Mouse (Mus musculus): Measurements from ENCODE around the gene Asic5. TPM values are rescaled to one million over a fixed set of nuclear protein-coding genes. Genes with fewer than 3 reads are reported as not detected.

Asic5 gene
- polyA plus RNA-seq, 1 experiment from 2014 or later = 0.34 TPM

- WGBS = 30% methylated on average over 2 of the region's 2 CpGs
- H3K27ac ChIP-seq (ENCODE audit: low read length) = no peak overlapping the region
- no peak overlapping the region for H3K4me2 ChIP-seq (ENCODE audit: low read depth, low read length)
- H3K36me3 ChIP-seq (ENCODE audit: control insufficient read depth, insufficient read depth, low read length) = no peaks in the 10 kb centered on the region
- no peak overlapping the region for H3K4me3 ChIP-seq (ENCODE audit: low read length)
- no peaks in the 10 kb centered on the region for H3K27me3 ChIP-seq (replicated peaks; ENCODE audit: control insufficient read depth, insufficient read depth, low read length)
- H3K9ac ChIP-seq (ENCODE audit: low read depth, low read length) = no peak overlapping the region
- H3K4me1 ChIP-seq (ENCODE audit: control insufficient read depth, insufficient read depth, low read length) = peaks cover 2% of the 10 kb centered on the region; the same call in 1 of the 2 replicates
- ATAC-seq = no peak
- no peaks in the 10 kb centered on the region for H3K9me3 ChIP-seq (ENCODE audit: control insufficient read depth, low read length)
These were observed 7.6 kb downstream of the Asic5 start for GRCm38 (mm10) chr3:81989692-81990141.

- Histone ChIP-seq H3K9me3 (ENCODE audit: control insufficient read depth, low read length) (no peaks in the 10 kb centered on the region), H3K27ac (ENCODE audit: low read length) (no peak overlapping the region), H3K4me3 (ENCODE audit: low read length) (no peak overlapping the region), H3K4me1 (ENCODE audit: control insufficient read depth, insufficient read depth, low read length) (peaks cover 2% of the 10 kb centered on the region; the same call in 1 of the 2 replicates), H3K9ac (ENCODE audit: low read depth, low read length) (no peak overlapping the region), H3K27me3 (replicated peaks; ENCODE audit: control insufficient read depth, insufficient read depth, low read length) (no peaks in the 10 kb centered on the region), H3K36me3 (ENCODE audit: control insufficient read depth, insufficient read depth, low read length) (no peaks in the 10 kb centered on the region), H3K4me2 (ENCODE audit: low read depth, low read length) (no peak overlapping the region)
- 65% methylated on average over 3 of the region's 3 CpGs for WGBS
- ATAC-seq = no peak
These were observed 8.4 kb downstream of the Asic5 start for GRCm38 (mm10) chr3:81990531-81990930.

GRCm38 (mm10) chr3:81995371-81995770, 13.3 kb downstream of the Asic5 start:
- ATAC-seq = no peak
- H3K9ac ChIP-seq (ENCODE audit: low read depth, low read length) = no peak overlapping the region
- no peak overlapping the region for H3K27ac ChIP-seq (ENCODE audit: low read length)
- H3K4me1 ChIP-seq (ENCODE audit: control insufficient read depth, insufficient read depth, low read length) = no peaks in the 10 kb centered on the region
- WGBS = 38% methylated on average over 4 of the region's 4 CpGs
- no peaks in the 10 kb centered on the region for H3K27me3 ChIP-seq (replicated peaks; ENCODE audit: control insufficient read depth, insufficient read depth, low read length)
- no peaks in the 10 kb centered on the region for H3K9me3 ChIP-seq (ENCODE audit: control insufficient read depth, low read length)
- H3K4me3 ChIP-seq (ENCODE audit: low read length) = no peak overlapping the region
- H3K36me3 ChIP-seq (ENCODE audit: control insufficient read depth, insufficient read depth, low read length) = no peaks in the 10 kb centered on the region
- no peak overlapping the region for H3K4me2 ChIP-seq (ENCODE audit: low read depth, low read length)

GRCm38 (mm10) chr3:81995988-81996387, 13.9 kb downstream of the Asic5 start:
- no peaks in the 10 kb centered on the region for H3K9me3 ChIP-seq (ENCODE audit: control insufficient read depth, low read length)
- no peak overlapping the region for H3K9ac ChIP-seq (ENCODE audit: low read depth, low read length)
- no peaks in the 10 kb centered on the region for H3K27me3 ChIP-seq (replicated peaks; ENCODE audit: control insufficient read depth, insufficient read depth, low read length)
- no peak overlapping the region for H3K4me2 ChIP-seq (ENCODE audit: low read depth, low read length)
- ATAC-seq = no peak
- H3K4me3 ChIP-seq (ENCODE audit: low read length) = no peak overlapping the region
- no peak overlapping the region for H3K27ac ChIP-seq (ENCODE audit: low read length)
- no peaks in the 10 kb centered on the region for H3K36me3 ChIP-seq (ENCODE audit: control insufficient read depth, insufficient read depth, low read length)
- H3K4me1 ChIP-seq (ENCODE audit: control insufficient read depth, insufficient read depth, low read length) = no peaks in the 10 kb centered on the region
- WGBS = 0% methylated on average over 1 of the region's 1 CpGs

GRCm38 (mm10) chr3:82007002-82007401, 24.9 kb downstream of the Asic5 start:
- 98% methylated on average over 1 of the region's 1 CpGs for WGBS
- no peak for ATAC-seq
- H3K27me3 ChIP-seq (replicated peaks; ENCODE audit: control insufficient read depth, insufficient read depth, low read length) = no peaks in the 10 kb centered on the region
- H3K36me3 ChIP-seq (ENCODE audit: control insufficient read depth, insufficient read depth, low read length) = no peaks in the 10 kb centered on the region
- H3K4me3 ChIP-seq (ENCODE audit: low read length) = no peak overlapping the region
- H3K9me3 ChIP-seq (ENCODE audit: control insufficient read depth, low read length) = no peaks in the 10 kb centered on the region
- H3K9ac ChIP-seq (ENCODE audit: low read depth, low read length) = no peak overlapping the region
- H3K27ac ChIP-seq (ENCODE audit: low read length) = no peak overlapping the region
- no peaks in the 10 kb centered on the region for H3K4me1 ChIP-seq (ENCODE audit: control insufficient read depth, insufficient read depth, low read length)
- no peak overlapping the region for H3K4me2 ChIP-seq (ENCODE audit: low read depth, low read length)

GRCm38 (mm10) chr3:82014148-82014703, 32.1 kb downstream of the Asic5 start:
- Histone ChIP-seq H3K36me3 (ENCODE audit: control insufficient read depth, insufficient read depth, low read length) (no peaks in the 10 kb centered on the region), H3K4me1 (ENCODE audit: control insufficient read depth, insufficient read depth, low read length) (no peaks in the 10 kb centered on the region), H3K27me3 (replicated peaks; ENCODE audit: control insufficient read depth, insufficient read depth, low read length) (no peaks in the 10 kb centered on the region), H3K9me3 (ENCODE audit: control insufficient read depth, low read length) (no peaks in the 10 kb centered on the region), H3K9ac (ENCODE audit: low read depth, low read length) (no peak overlapping the region), H3K4me2 (ENCODE audit: low read depth, low read length) (no peak overlapping the region), H3K4me3 (ENCODE audit: low read length) (no peak overlapping the region), H3K27ac (ENCODE audit: low read length) (no peak overlapping the region)
- no peak for ATAC-seq
- 61% methylated on average over 7 of the region's 7 CpGs for WGBS

GRCm38 (mm10) chr3:82022421-82022920, 40.4 kb downstream of the Asic5 start:
- Histone ChIP-seq H3K9ac (ENCODE audit: low read depth, low read length) (no peak overlapping the region), H3K36me3 (ENCODE audit: control insufficient read depth, insufficient read depth, low read length) (no peaks in the 10 kb centered on the region), H3K4me3 (ENCODE audit: low read length) (no peak overlapping the region), H3K27ac (ENCODE audit: low read length) (no peak overlapping the region), H3K4me1 (ENCODE audit: control insufficient read depth, insufficient read depth, low read length) (no peaks in the 10 kb centered on the region), H3K4me2 (ENCODE audit: low read depth, low read length) (no peak overlapping the region), H3K27me3 (replicated peaks; ENCODE audit: control insufficient read depth, insufficient read depth, low read length) (no peaks in the 10 kb centered on the region), H3K9me3 (ENCODE audit: control insufficient read depth, low read length) (no peaks in the 10 kb centered on the region)
- no peak for ATAC-seq
- 87% methylated on average over 8 of the region's 8 CpGs for WGBS

- Histone ChIP-seq H3K9me3 (ENCODE audit: control insufficient read depth, low read length) (no peaks in the 10 kb centered on the region), H3K27me3 (replicated peaks; ENCODE audit: control insufficient read depth, insufficient read depth, low read length) (no peaks in the 10 kb centered on the region), H3K4me3 (ENCODE audit: low read length) (no peak overlapping the region), H3K27ac (ENCODE audit: low read length) (no peak overlapping the region), H3K9ac (ENCODE audit: low read depth, low read length) (no peak overlapping the region), H3K36me3 (ENCODE audit: control insufficient read depth, insufficient read depth, low read length) (no peaks in the 10 kb centered on the region), H3K4me2 (ENCODE audit: low read depth, low read length) (no peak overlapping the region), H3K4me1 (ENCODE audit: control insufficient read depth, insufficient read depth, low read length) (no peaks in the 10 kb centered on the region)
- no peak for ATAC-seq
- WGBS = 91% methylated on average over 3 of the region's 3 CpGs
These were observed 41.0 kb downstream of the Asic5 start for GRCm38 (mm10) chr3:82023065-82023464.

GRCm38 (mm10) chr3:82027286-82027685, 45.2 kb downstream of the Asic5 start:
- no peaks in the 10 kb centered on the region for H3K4me1 ChIP-seq (ENCODE audit: control insufficient read depth, insufficient read depth, low read length)
- no peaks in the 10 kb centered on the region for H3K9me3 ChIP-seq (ENCODE audit: control insufficient read depth, low read length)
- WGBS = 81% methylated on average over 1 of the region's 1 CpGs
- no peaks in the 10 kb centered on the region for H3K27me3 ChIP-seq (replicated peaks; ENCODE audit: control insufficient read depth, insufficient read depth, low read length)
- no peak overlapping the region for H3K4me2 ChIP-seq (ENCODE audit: low read depth, low read length)
- H3K27ac ChIP-seq (ENCODE audit: low read length) = no peak overlapping the region
- H3K9ac ChIP-seq (ENCODE audit: low read depth, low read length) = no peak overlapping the region
- ATAC-seq = no peak
- H3K36me3 ChIP-seq (ENCODE audit: control insufficient read depth, insufficient read depth, low read length) = no peaks in the 10 kb centered on the region
- H3K4me3 ChIP-seq (ENCODE audit: low read length) = no peak overlapping the region

- 1% methylated on average over 3 of the region's 3 CpGs for WGBS
- no peak overlapping the region for H3K4me2 ChIP-seq (ENCODE audit: low read depth, low read length)
- no peak overlapping the region for H3K27ac ChIP-seq (ENCODE audit: low read length)
- H3K4me1 ChIP-seq (ENCODE audit: control insufficient read depth, insufficient read depth, low read length) = no peaks in the 10 kb centered on the region
- no peak overlapping the region for H3K9ac ChIP-seq (ENCODE audit: low read depth, low read length)
- no peak overlapping the region for H3K4me3 ChIP-seq (ENCODE audit: low read length)
- no peaks in the 10 kb centered on the region for H3K36me3 ChIP-seq (ENCODE audit: control insufficient read depth, insufficient read depth, low read length)
- no peaks in the 10 kb centered on the region for H3K9me3 ChIP-seq (ENCODE audit: control insufficient read depth, low read length)
- ATAC-seq = peak; percentile 64; the same call in 1 of the 2 replicates
- no peaks in the 10 kb centered on the region for H3K27me3 ChIP-seq (replicated peaks; ENCODE audit: control insufficient read depth, insufficient read depth, low read length)
These were observed 47.1 kb downstream of the Asic5 start for GRCm38 (mm10) chr3:82029229-82029628.
